Mouse (Mus musculus) adipose tissue, adult 10 weeks (tissue): ENCODE measurements around the gene C330021F23Rik. TPM values are rescaled to one million over a fixed set of nuclear protein-coding genes. Genes with fewer than 3 reads are reported as not detected.

Source experiments
- polyA plus RNA-seq: library from polyadenylated mRNA; stranded (reverse); fragments of 350-450 nt; fragmentation: Illumina TruSeq; extraction: RNeasy Lipid Tissue Mini Kit (QIAGEN cat#74804); gene quantifications from one replicate; pipeline ENCODE4 v1.2.3, GENCODE M21; 2014; ENCODE audit warnings: low read depth, low replicate concordance

The C330021F23Rik gene
- polyA plus RNA-seq: 6.5 TPM

DNA sequence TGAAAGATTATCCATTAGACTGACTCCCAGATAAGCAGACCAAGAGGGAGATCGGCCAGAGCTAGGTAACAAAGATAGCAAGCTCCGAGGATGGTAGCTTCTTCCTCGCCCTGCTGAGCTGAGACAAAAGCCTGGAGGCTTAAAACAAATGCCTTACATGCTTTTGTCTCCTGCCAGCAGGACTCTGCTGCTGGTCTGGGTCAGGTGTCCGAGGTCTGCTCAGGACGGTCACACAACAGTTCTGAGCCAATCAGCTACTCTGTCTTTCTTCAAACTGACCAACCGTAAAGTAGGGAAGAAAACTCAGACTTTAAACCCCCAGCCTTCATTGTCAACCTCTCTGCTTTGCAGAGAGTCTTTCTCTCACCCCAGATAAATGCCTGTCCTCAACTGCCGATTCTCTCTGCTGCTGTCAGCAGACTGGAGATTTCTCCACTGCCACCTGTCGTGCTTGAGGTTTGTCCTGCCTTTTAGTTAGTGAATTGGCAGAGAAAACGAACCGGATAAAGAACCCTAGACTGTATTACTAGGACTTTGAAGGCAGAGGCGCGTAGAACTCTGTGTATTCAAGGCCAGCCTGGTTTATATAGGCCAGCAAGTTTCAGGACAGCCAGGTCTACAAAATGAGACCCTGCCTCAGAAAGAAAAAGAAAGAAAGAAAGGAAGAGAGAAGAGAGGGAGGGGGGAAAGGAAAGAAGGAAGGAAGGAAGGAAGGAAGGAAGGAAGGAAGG, at the start of gene C330021F23Rik:
Gene C330021F23Rik (plus strand): TSS at position 350 of the 731 bp plus-strand sequence.

DNA sequence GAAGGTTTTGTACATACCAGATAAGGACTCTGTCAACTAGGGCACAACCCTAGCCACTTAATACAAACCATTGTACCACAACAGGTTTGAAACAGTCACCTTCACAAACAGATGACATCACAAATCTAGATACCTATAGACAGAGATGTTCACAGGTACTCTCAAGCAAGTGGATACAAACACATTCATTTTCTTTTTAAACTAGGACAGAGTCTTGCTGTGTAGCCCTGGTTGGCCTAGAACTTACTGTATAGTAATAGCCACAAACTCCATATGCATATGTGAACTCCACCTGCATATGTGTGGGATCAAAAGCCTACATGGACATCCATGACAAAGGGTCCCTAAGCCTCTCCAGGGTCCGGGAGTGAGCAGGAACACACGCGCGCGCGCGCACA, 19.2 kb downstream of the C330021F23Rik start, which contains the start of gene Camsap3:
Gene Camsap3 (plus strand): TSS at position 301 of the 398 bp plus-strand sequence.

DNA sequence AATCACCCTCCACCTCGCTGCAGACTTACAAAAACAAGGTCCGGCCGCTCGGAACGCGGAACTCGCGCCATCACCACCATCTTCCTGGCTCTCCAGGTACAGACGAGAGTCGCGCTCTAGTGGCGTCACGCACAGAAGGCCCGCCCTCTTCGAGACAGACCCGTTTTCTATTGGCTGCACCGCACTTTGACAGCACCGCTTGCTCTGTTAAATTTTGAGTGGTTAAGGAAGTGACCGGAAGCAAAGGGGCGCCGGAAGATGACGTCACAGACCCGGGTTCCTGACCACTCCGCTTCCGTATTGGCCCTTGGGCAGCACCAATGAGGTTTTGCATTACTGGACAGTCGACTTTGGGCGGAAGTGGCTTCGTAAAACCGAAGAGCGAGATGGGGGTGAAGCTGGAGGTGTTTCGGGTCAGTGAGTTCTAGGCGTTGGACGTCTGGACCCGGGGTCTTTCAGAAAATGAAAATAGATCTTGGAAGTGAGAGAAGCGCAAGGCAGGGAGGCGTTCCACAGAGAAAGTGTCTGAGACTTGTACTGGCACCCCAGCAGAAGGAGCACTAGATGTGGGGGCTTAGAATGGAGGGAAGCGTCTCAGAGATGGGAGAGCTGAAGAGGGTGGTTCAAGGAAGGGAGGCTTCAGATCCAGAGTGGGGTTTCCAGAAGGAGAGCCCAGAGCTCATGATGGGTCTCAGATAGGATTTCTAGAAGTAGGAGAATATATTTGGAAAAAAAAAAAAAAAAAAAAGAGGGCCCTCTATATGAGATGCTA, 53.6 kb downstream of the C330021F23Rik start, which contains the start of the genes Xab2 and Pet100:
Gene Xab2 (minus strand): TSS at position 118 of the 772 bp plus-strand sequence.
Gene Pet100 (plus strand): TSS at position 350 of the 772 bp plus-strand sequence.

DNA sequence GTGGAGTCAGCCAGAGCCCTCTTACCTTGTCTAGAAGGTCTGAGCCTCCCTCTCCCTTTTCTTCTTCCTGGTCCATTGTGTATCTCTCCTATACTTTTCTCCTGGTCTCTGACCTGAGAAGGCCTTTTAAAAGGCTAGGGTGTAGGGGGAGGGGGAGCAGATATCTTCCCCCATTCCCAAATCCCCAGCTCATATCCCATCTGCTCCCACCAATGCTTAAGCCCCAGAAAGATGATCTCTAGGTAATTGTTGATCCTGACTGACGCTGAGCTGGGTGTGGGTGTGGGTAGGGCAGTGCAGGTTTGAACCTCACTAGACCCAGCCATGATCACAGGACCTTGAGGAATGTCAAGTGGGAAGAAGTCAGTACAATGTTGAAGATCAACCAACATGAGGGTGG, 57.7 kb downstream of the C330021F23Rik start, which contains the start of gene Pcp2:
Gene Pcp2 (minus strand): TSS at position 101 of the 400 bp plus-strand sequence.

DNA sequence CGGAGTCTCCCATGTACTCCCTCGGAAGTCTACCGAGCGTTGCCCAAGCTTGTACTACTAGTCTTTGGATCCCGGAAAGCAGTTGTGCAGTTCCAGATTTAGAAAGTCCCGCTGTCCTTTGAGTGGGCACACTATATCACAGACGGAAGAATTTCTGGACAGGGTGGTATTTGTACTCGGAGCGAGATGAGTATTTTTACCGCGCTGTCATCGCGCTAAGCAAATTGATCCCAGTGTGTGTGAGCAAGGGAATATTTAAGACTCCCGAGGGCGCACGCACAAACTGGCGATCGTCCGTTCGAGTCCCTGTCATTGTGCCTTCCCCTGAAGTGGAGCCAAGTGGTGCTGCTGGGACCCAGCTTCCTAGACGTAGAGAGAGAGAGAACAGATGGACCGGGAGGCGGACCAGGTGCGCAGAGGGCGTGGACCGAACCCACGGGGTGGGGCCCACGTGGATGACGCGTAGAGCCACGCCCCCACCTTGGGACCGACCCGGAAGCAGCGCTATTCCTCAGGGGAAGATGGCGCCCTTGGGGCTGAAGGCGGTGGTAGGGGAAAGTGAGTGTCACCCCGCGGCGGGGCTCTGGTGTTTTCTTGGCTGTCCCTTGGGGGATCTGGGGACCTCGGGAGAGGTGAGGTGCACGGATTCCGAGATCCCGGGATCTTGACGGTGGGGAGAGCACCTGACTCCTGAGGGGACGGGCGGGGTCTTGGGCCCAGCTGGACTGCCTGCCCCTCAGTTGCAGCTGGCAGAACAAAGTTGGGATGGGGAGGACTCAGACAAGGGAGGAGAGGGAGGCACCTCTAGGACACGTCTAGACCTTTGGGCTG, 63.1 kb downstream of the C330021F23Rik start, which contains the start of gene Stxbp2:
Gene Stxbp2 (plus strand): TSS at position 309 of the 831 bp plus-strand sequence.

Other genes starting within 250 kb of the C330021F23Rik start
- 0.57 TPM for gene A430078G23Rik, start 214.6 kb upstream of the C330021F23Rik start, polyA plus RNA-seq
- gene Arhgef18, start 175.0 kb upstream of the C330021F23Rik start, polyA plus RNA-seq: 20.4 TPM
- gene Pex11g, start 100.3 kb upstream of the C330021F23Rik start, polyA plus RNA-seq: 29.0 TPM
- gene Tex45, start 97.1 kb upstream of the C330021F23Rik start, polyA plus RNA-seq: 0.73 TPM
- gene Zfp358, start 74.9 kb upstream of the C330021F23Rik start, polyA plus RNA-seq: 21.0 TPM
- gene Mcoln1, start 67.5 kb upstream of the C330021F23Rik start, polyA plus RNA-seq: 83.5 TPM
- gene Pnpla6, start 52.6 kb upstream of the C330021F23Rik start, polyA plus RNA-seq: 49.1 TPM
- gene Camsap3, start 19.3 kb downstream of the C330021F23Rik start, polyA plus RNA-seq: 36.3 TPM
- gene Xab2, start 53.3 kb downstream of the C330021F23Rik start, polyA plus RNA-seq: 33.1 TPM
- 68.9 TPM for gene Pet100, start 53.6 kb downstream of the C330021F23Rik start, polyA plus RNA-seq
- not detected for gene Pcp2, start 57.6 kb downstream of the C330021F23Rik start, polyA plus RNA-seq
- gene Stxbp2, start 63.0 kb downstream of the C330021F23Rik start, polyA plus RNA-seq: 92.1 TPM
- 947 TPM for gene Retn, start 87.8 kb downstream of the C330021F23Rik start, polyA plus RNA-seq
- gene Mcemp1, start 97.8 kb downstream of the C330021F23Rik start, polyA plus RNA-seq: 0.68 TPM
- 100 TPM for gene Fcor, start 104.4 kb downstream of the C330021F23Rik start, polyA plus RNA-seq
- 19.8 TPM for gene Trappc5, start 108.3 kb downstream of the C330021F23Rik start, polyA plus RNA-seq
- gene Fcer2a, start 126.2 kb downstream of the C330021F23Rik start, polyA plus RNA-seq: 0.12 TPM
- 0.38 TPM for gene Clec4g, start 152.7 kb downstream of the C330021F23Rik start, polyA plus RNA-seq
- 10.0 TPM for gene Cd209a, start 181.0 kb downstream of the C330021F23Rik start, polyA plus RNA-seq